Mouse (Mus musculus): ENCODE measurements around the gene Dnaja4. TPM values are rescaled to one million over a fixed set of nuclear protein-coding genes. Genes with fewer than 3 reads are reported as not detected.
A peak's percentile ranks its signal among the peaks of the same experiment; 100 is the strongest.

Gene Dnaja4
- polyA plus RNA-seq, 1 experiment from 2014 or later = 7.2 TPM

DNA sequence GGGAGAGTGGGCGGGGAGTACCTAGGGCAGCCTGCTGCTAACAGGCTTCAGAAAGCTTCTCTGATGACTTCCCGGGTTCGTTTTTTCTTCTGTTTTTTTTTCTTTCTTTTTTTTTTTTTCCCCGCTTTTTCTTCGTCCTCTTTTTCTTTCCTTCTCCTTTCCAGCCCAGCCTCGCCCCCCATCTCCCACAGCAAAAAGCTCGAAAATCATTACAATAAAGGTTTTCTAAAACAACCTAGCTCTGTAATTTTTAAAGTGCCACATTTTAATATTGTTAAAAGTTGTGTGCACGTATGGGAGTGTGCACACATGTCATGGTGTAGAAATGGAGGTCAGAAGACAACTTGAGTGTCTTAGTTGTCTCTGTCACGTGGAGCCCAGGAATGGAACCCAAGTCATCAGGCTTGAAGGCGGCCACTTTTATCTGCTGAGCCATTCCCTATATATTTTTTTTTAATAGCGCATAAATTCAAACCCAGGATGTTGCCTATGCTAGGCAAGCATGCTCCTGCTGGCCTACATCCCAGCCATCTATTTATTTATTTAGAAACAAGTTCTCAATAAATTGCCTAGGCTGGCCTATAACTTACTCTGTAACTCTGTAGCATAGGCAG is 36.1 kb downstream of the Dnaja4 start:
- Histone ChIP-seq H3K4me3 (peak overlapping the region; percentile 72), H3K36me3 (no peaks in the 10 kb centered on the region), H3K27me3 (0 out of 2 replicates have a peak, but pooled peaks cover 1% of the 10 kb centered on the region), H3K4me2 (peak overlapping the region; percentile 81), H3K27ac (no peak overlapping the region), H3K9ac (peak overlapping the region; percentile 84; the same call in 1 of the 2 replicates), H3K4me1 (replicated peaks) (peaks cover 20% of the 10 kb centered on the region), H3K9me3 (no peaks in the 10 kb centered on the region)
- WGBS = 24% methylated on average over 11 of the region's 11 CpGs
- no peak for ATAC-seq (ENCODE audit: low FRiP score)

DNA sequence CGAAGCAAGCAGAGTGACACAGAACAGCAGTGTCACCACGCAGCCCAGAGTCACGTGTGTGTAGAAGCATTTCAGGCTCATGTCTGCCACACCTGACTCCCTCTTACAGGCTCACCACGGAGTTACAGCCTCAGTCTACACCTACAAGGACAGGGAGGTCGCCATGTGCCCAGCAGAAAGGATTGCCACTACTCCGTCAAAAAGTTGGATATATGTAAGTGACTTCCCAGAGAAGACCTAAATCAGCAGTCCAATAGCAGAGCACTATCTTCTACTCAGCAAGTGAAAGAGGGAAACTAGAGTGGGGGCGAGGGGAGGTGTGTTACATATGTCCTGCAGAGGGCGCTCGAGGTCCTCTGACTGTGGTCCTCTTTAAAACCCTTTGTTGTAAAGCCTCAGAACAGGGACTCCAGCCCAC is 37.6 kb downstream of the Dnaja4 start:
- no peak; the same call in 1 of the 2 replicates for ATAC-seq (ENCODE audit: low FRiP score)
- H3K27me3 ChIP-seq = 0 out of 2 replicates have a peak, but pooled peaks cover 3% of the 10 kb centered on the region
- H3K4me2 ChIP-seq = no peak overlapping the region
- no peak overlapping the region for H3K27ac ChIP-seq
- H3K4me3 ChIP-seq = no peak overlapping the region
- H3K9me3 ChIP-seq = no peaks in the 10 kb centered on the region
- no peak overlapping the region; the same call in 1 of the 2 replicates for H3K9ac ChIP-seq
- peaks cover 20% of the 10 kb centered on the region for H3K4me1 ChIP-seq (replicated peaks)
- WGBS = 15% methylated on average over 9 of the region's 9 CpGs
- H3K36me3 ChIP-seq = no peaks in the 10 kb centered on the region

DNA sequence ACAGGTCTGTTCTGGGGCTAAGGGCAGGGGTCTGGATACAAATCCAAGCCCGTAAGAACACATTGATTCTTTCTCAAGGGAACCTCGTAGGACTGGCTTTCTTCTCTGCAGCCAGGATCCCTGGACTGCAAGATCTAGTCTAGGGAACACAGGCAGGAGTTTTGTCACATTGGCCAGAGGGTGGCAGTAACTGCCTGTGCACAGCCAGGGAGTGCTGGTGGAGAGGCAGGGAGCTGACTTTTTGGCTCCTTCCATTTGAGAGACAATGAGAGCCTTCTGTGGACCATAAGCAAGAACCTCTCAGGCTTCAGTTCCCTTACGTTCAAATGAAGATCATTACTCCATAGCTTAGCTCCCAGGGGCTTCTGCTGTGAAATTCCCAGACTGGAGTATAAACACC is 39.7 kb downstream of the Dnaja4 start:
- Histone ChIP-seq H3K36me3 (no peaks in the 10 kb centered on the region), H3K9ac (no peak overlapping the region), H3K27me3 (0 out of 2 replicates have a peak, but pooled peaks cover 9% of the 10 kb centered on the region), H3K4me1 (replicated peaks) (peaks cover 15% of the 10 kb centered on the region), H3K4me3 (no peak overlapping the region), H3K4me2 (no peak overlapping the region), H3K27ac (no peak overlapping the region), H3K9me3 (no peaks in the 10 kb centered on the region)
- ATAC-seq (ENCODE audit: low FRiP score) = no peak
- WGBS = 22% methylated on average over 3 of the region's 3 CpGs

DNA sequence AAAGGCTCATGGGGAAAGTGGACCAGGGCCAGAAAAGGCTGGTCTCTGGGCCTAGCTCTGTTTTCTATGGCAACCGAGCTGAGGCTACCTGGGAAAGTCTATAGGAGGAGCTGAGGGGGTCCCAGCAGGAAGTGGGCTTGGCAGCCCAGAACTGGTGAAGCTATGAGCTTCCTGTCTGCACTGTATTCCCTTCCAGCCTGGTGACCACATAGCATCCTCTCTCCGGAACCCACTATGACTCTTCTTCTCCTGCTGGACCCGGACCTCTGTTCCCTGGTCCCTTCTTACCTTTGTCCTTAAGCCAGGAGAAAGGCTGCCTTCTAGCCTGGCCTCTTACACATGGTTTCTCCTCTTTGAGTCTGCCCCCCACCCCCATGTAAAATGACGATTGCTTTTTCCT is 45.2 kb downstream of the Dnaja4 start:
- H3K36me3 ChIP-seq = no peaks in the 10 kb centered on the region
- no peak for ATAC-seq (ENCODE audit: low FRiP score)
- no peak overlapping the region for H3K27ac ChIP-seq
- H3K27me3 ChIP-seq = 0 out of 2 replicates have a peak, but pooled peaks cover 13% of the 10 kb centered on the region
- H3K9ac ChIP-seq = no peak overlapping the region
- H3K4me2 ChIP-seq = no peak overlapping the region
- H3K4me3 ChIP-seq = no peak overlapping the region
- H3K4me1 ChIP-seq (replicated peaks) = peaks cover 12% of the 10 kb centered on the region
- 91% methylated on average over 4 of the region's 4 CpGs for WGBS
- no peaks in the 10 kb centered on the region for H3K9me3 ChIP-seq

DNA sequence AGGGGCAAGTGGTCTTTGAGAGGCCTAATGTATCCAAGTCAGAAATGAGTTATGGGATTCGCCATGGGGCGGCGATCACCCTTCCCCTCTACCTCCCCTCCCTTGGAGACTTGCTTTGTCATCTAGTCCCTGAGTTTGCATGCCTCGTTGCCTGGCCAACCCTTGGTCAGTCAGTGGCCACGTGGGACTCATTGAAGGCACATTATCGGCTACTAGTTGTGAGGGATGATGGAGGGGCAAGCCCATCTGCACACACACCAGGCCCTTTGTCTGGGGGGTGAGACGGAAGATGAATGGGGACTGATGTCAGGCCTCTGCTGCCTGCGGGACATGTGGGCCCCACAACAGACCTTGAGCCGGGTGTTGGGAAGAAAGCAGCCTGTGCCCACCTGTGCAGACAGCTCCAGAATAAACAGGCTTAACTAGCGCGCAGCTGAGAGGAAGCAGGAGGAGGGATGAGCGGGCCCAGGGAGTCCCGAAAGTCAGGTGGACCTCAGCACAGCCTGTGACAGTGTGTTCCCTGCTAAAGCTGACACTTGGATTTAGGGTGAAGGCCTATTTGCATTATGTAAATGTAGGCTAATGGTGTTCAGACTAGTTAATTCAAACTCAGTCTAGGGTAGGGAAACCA is 47.2 kb downstream of the Dnaja4 start:
- ATAC-seq (ENCODE audit: low FRiP score) = peak; percentile 54
- peak overlapping the region; percentile 18; the same call in 1 of the 2 replicates for H3K27ac ChIP-seq
- peaks cover 24% of the 10 kb centered on the region for H3K4me1 ChIP-seq (replicated peaks)
- H3K27me3 ChIP-seq = 0 out of 2 replicates have a peak, but pooled peaks cover 10% of the 10 kb centered on the region
- H3K9ac ChIP-seq = no peak overlapping the region
- H3K9me3 ChIP-seq = no peaks in the 10 kb centered on the region
- no peak overlapping the region for H3K4me2 ChIP-seq
- WGBS = 14% methylated on average over 13 of the region's 13 CpGs
- H3K36me3 ChIP-seq = no peaks in the 10 kb centered on the region
- H3K4me3 ChIP-seq = no peak overlapping the region

DNA sequence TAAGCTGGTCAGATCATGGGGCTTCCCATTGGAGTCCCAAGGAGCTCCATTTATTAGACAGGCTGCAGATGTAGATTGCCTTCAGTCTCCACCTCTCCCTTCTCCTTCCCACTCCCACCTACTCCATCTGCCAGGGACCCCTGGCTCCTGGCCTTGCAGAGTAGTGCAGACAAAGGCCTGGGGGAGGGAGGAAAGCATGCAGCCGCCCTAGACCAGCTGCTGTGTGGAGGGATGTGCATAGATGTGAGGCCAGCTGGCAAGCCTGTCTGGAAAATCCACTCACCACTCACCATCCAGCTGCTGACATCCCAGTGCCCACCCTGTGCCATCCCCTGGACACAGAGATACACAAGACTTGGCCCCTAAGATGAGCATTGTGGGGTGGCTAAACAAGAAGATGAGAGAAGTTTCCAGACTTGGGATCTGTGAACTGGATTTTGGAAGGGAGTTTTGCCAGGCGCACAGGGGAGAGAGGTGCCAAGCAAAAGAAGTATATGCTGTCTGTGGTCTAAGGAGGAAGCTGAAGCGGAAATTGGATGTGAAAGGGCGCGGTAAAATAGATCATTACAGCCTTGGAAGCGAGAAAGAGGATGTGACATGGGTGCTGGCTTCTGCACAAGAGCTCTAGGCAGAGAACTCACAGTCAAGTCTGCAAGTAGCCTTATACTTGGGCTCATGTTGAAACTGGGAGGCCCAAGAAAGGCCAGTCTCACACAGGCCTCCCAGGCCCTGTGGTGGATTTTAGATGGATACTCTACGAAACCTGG is 51.7 kb downstream of the Dnaja4 start:
- WGBS = 80% methylated on average over 7 of the region's 7 CpGs
- H3K4me2 ChIP-seq = no peak overlapping the region
- ATAC-seq (ENCODE audit: low FRiP score) = no peak

DNA sequence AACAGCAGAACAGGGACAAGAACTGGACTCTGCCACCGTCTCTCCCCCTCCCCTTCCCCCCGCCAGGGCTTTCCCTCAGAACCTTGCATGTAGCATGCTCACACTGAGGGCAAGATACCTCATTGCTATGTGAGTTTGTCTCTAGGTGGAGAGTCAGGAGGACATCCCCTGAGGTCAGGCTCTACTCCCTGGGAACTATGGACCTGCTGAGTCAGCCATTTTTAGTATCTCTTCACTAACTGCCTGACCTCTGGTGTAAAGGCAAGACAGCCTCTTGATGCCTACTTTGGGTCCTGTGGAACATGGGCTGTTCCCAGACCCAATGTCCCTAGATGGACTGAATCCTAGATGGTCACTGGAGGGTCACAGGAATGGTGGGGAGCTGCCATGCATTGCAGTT is 53.0 kb downstream of the Dnaja4 start:
- ATAC-seq (ENCODE audit: low FRiP score) = no peak
- Histone ChIP-seq H3K4me3 (no peak overlapping the region), H3K9me3 (0 out of 2 replicates have a peak, but pooled peaks cover under 1% of the 10 kb centered on the region), H3K9ac (no peak overlapping the region), H3K27me3 (peaks cover 6% of the 10 kb centered on the region; the same call in 1 of the 2 replicates), H3K4me2 (no peak overlapping the region), H3K4me1 (replicated peaks) (peaks cover 49% of the 10 kb centered on the region), H3K36me3 (no peaks in the 10 kb centered on the region), H3K27ac (peak overlapping the region; percentile 80)
- WGBS = 62% methylated on average over 2 of the region's 2 CpGs

More for the DNA sequence above, 51.7 kb downstream of the Dnaja4 start:
- Histone ChIP-seq H3K27ac (0 out of 2 replicates have a peak overlapping the region, but pooled peaks have one; percentile 30), H3K4me3 (no peak overlapping the region), H3K9me3 (no peaks in the 10 kb centered on the region), H3K36me3 (no peaks in the 10 kb centered on the region), H3K9ac (no peak overlapping the region), H3K4me1 (replicated peaks) (peaks cover 61% of the 10 kb centered on the region), H3K27me3 (peaks cover 3% of the 10 kb centered on the region; the same call in 1 of the 2 replicates)

DNA sequence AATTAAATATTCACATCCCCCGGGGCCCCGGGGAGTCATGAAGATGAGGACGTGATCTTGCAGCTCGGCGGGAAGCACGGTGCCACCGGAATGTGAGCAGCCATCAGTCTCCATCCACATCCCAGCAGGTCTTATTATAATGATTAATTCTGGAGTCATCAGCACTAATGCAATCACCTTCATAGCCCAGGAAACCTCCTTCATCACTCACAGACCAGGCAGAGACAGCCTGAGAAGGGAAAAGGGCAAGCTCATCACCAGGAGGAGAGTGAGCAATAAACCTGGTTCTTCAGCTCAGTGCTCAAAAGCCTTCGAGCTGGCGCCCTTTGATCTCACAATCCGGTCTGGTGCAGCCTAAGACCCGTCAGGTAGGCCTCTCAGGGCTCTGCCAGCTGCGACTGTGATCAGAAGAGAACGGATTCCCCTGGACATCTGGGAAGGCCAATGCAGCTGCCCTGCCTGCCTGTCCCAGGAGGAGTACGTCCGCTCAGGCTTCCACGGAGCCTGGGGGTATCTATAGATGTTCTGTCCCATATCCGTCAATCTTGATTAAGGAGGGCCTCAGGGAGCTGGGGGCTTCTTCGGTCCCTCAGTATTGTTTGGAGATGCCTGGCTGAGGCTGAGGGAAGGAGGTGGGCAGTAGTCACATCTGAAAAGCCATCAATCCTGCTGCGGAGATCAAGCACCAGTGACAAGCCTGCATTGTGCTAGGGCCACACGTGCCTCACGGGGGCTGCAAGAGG is 53.7 kb downstream of the Dnaja4 start:
- Histone ChIP-seq H3K27ac (peak overlapping the region; percentile 80), H3K9ac (no peak overlapping the region), H3K36me3 (no peaks in the 10 kb centered on the region), H3K27me3 (peaks cover 6% of the 10 kb centered on the region; the same call in 1 of the 2 replicates), H3K4me2 (peak overlapping the region; percentile 19), H3K4me1 (replicated peaks) (peaks cover 49% of the 10 kb centered on the region), H3K9me3 (0 out of 2 replicates have a peak, but pooled peaks cover 3% of the 10 kb centered on the region), H3K4me3 (no peak overlapping the region)
- peak; percentile 78 for ATAC-seq (ENCODE audit: low FRiP score)
- 9% methylated on average over 21 of the region's 21 CpGs for WGBS

DNA sequence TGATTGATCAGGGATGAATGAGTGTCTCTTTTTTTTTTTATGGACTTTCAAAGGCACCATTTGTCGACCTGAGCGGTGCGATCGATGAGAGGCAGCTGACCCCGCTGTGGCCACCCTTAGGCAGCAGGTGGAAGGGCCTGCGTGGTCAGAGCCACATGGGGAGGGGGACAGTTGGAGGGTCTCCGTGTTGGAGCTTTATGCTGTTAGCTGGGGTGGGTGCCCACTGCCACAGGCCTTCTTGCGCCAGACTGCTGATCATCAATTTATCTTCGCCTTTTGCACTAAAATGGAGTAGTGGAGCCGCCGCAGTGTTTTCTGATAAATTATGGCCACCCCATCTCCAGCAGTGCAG is 54.2 kb downstream of the Dnaja4 start:
- peaks cover 49% of the 10 kb centered on the region for H3K4me1 ChIP-seq (replicated peaks)
- peak overlapping the region; percentile 49; the same call in 1 of the 2 replicates for H3K9ac ChIP-seq
- peaks cover 6% of the 10 kb centered on the region; the same call in 1 of the 2 replicates for H3K27me3 ChIP-seq
- WGBS = 22% methylated on average over 11 of the region's 11 CpGs
- no peak overlapping the region for H3K4me3 ChIP-seq
- H3K36me3 ChIP-seq = no peaks in the 10 kb centered on the region
- ATAC-seq (ENCODE audit: low FRiP score) = peak; percentile 21; the same call in 1 of the 2 replicates
- peak overlapping the region; percentile 80 for H3K27ac ChIP-seq
- 0 out of 2 replicates have a peak, but pooled peaks cover 3% of the 10 kb centered on the region for H3K9me3 ChIP-seq
- H3K4me2 ChIP-seq = peak overlapping the region; percentile 19; the same call in 1 of the 2 replicates

DNA sequence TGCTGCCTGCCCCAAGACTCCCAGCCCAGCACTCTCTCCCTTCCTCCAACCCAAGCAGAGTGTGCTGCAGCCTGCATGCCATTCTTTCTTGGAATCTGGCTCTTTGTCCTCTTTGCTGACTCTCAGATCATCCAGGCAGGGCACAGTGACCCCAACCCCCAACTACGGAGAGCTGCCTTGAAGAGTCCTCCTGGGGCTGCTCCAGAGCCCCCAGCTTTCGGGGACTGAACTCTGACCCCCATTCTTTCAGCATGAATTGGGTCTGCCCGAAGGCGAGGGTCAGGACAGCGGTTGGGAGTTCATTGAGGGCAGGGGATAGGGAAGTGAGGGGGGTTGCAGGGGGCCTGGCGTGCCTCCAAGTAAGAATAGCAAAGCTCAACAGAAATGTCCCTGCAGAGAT is 60.9 kb downstream of the Dnaja4 start:
- Histone ChIP-seq H3K4me1 (replicated peaks) (peaks cover 20% of the 10 kb centered on the region), H3K27me3 (peaks cover 46% of the 10 kb centered on the region), H3K36me3 (no peaks in the 10 kb centered on the region), H3K4me3 (no peak overlapping the region), H3K27ac (no peak overlapping the region), H3K4me2 (no peak overlapping the region), H3K9me3 (0 out of 2 replicates have a peak, but pooled peaks cover 3% of the 10 kb centered on the region), H3K9ac (no peak overlapping the region)
- WGBS = 6% methylated on average over 6 of the region's 6 CpGs
- peak; percentile 17; the same call in 1 of the 2 replicates for ATAC-seq (ENCODE audit: low FRiP score)

DNA sequence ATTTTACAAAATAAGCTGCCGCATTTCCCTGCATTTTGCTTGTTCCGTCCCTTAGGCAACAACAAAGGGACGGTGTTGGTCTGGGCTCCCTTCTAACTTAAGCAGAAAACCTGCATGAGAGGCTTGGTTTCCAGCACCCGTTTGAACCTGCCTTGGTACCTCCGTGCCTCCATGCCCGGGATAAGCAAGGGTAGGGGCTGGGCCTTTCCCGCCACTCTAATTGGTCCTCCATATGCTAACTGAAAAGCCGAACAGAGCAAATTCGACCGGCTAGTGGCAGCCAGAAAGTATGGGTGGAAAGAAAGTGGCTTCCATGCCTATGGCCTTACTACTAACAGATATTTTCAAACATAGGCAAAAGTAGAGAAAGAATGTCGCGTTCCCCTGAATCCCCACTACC is 65.4 kb downstream of the Dnaja4 start:
- H3K4me2 ChIP-seq = peak overlapping the region; percentile 77
- H3K27ac ChIP-seq = no peak overlapping the region
- no peak overlapping the region for H3K9ac ChIP-seq
- no peaks in the 10 kb centered on the region for H3K9me3 ChIP-seq
- peak overlapping the region; percentile 49 for H3K4me3 ChIP-seq
- no peak for ATAC-seq (ENCODE audit: low FRiP score)
- peaks cover 43% of the 10 kb centered on the region for H3K4me1 ChIP-seq (replicated peaks)
- WGBS = 18% methylated on average over 12 of the region's 12 CpGs
- peaks cover 68% of the 10 kb centered on the region for H3K27me3 ChIP-seq
- H3K36me3 ChIP-seq = no peaks in the 10 kb centered on the region

Measured in hindbrain, embryonic 13.5 days (tissue).